Mouse (Mus musculus): ENCODE measurements at regions not wholly inside any gene's neighbourhood (a gene's known extent, or its start where the extent isn't known, plus 50 kb on each side); places are given as distances from the start of the nearest gene placed in this dataset.

DNA sequence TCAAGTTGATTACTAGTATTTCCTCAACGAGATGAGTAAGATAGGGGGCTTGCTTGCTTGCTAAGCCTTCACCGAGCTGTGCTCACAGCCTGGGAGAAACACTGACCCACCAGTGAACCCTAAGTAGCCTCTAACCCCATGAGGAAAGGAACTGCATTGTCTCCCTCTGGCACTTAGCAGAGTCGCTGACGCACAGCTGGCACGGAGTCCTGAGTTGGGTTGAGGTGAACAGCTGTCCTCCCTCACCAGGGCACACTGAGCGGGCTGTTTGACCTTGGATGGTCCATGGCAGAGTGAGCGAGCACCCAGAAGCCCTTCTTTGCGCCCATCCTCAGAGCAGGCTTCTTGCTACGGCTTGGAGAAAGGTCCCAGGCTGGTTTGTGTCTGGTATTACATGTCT is 88.0 kb downstream of the Zfp36l2 start:
- Histone ChIP-seq H3K4me3 (no peak overlapping the region), H3K27ac (peak overlapping the region; percentile 73)
- TF ChIP-seq CTCF (conservative IDR thresholded peaks at IDR 0.05): no peak
- no peak for DNase-seq (ENCODE audit: low spot score in 2 of 2)

DNA sequence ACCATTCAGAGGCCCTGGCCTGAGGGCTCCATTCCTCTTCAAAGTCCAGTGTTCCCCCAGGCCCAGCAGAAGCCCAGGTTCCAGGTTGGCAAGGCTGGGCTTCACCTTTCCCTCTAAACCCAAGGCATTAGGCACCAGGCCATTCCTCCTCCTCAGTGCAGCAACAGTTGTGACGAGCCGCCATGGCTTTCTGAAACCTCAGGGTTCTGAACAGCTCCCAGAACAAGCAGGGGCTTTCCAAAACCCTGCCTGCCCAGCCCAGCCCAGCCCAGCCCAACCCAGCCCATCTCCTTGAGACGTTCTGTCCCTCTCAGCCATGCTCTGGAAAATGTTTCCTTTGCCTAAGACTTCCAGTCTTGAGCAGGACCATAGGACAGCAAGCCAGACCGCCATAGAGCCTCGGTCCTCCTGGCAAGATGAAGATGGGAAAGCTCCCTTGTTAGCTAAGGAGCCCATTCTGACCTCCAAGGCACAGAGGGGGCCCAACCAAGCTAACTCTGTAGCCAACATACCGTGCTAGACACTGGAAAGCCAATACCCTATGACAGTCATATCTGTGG is 89.8 kb downstream of the Zfp36l2 start:
- Histone ChIP-seq H3K27ac (peak overlapping the region; percentile 92), H3K4me3 (no peak overlapping the region)
- DNase-seq (ENCODE audit: low spot score in 2 of 2): no peak
- TF ChIP-seq CTCF (conservative IDR thresholded peaks at IDR 0.05): no peak

DNA sequence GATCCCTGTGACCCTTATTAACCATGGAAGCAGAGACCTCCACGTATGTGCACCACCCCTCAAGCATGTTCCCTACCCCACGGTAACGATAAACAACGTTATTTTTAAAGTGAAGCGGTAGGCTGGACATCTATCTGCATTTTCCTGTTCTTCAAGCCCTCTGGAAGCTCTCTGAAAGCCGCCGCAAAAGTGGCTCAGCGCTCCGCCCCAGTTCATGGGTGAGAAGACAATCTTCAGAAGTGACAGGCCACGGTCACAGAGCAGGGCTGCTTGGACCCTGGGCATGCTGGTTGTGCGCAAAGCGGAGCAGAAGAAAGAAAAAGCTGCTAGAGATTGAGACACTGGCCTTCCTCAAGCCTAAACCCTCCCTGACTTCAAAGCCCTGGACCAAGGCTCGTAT is 90.5 kb downstream of the Zfp36l2 start:
- no peak for TF ChIP-seq CTCF (conservative IDR thresholded peaks at IDR 0.05)
- DNase-seq (ENCODE audit: low spot score in 2 of 2): no peak
- Histone ChIP-seq H3K4me3 (no peak overlapping the region), H3K27ac (peak overlapping the region; percentile 92)

DNA sequence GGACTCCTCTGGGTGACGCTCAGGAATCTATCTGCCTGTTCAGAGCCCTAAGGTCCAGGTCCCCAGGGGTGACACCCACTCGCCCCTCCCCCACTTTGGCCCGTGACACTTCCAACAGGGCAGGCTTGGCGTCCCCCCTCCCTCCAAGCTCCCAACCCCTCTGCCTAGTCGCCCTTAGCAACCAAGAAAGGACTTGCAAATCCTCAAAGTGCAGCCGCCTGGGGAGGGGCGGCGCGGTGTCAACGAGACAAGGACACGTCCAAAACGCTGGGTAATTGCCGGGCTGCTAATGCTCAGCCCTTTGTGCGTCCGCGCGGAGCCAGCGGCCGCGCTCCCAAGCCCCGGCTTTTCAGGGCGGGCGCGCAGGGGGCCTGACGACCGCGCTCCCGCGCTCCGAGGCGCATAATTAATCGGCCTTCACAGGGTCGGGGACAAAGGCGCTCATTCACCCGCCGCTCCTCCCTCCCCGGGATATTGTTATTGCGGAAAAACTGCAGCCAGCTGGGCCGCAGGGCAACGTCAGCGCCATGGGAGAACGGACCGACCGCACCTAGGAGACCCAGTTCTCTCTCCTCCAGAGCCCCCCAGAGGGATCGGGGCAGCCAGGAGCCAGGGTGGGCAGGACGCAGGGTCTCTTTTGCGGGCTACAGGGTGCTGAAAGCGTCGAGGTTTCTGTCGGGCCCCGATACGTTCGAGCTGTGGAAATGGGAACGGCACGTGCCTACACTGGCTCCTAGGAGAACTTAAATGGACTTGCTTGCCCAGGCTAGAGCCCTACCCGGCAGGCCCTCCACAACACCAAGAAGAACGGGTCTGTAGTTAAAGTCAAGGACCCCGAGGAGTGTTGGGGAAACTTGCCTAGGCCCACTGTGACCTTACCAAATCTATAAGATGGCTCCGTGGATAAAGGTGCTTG is 91.1 kb downstream of the Zfp36l2 start:
- Histone ChIP-seq H3K27ac (peak overlapping the region; percentile 92), H3K4me3 (peak overlapping the region; percentile 47)
- no peak for TF ChIP-seq CTCF (conservative IDR thresholded peaks at IDR 0.05)
- peak; percentile 62 to 89 for DNase-seq (ENCODE audit: low spot score in 2 of 2)

DNA sequence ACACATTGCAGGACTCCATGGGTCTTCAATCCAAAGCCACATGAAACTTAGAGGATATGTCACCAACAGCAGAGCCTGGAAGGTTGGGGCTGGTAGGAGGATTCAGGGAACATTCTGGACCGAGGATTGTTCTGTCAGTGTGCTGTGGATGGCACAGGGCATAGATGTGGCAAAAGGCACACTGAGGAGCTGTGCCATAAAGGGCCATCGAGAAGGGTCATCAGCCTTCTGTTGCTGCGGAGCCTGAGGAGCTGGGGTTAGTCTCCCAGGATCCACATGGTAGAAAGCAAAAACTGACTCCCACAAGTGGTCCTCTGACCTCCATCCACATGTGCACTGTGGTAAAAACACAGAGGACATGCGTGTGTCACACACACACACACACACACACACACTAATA is 91.9 kb downstream of the Zfp36l2 start:
- Histone ChIP-seq H3K4me3 (no peak overlapping the region), H3K27ac (peak overlapping the region; percentile 92)
- no peak for TF ChIP-seq CTCF (conservative IDR thresholded peaks at IDR 0.05)
- no peak for DNase-seq (ENCODE audit: low spot score in 2 of 2)

DNA sequence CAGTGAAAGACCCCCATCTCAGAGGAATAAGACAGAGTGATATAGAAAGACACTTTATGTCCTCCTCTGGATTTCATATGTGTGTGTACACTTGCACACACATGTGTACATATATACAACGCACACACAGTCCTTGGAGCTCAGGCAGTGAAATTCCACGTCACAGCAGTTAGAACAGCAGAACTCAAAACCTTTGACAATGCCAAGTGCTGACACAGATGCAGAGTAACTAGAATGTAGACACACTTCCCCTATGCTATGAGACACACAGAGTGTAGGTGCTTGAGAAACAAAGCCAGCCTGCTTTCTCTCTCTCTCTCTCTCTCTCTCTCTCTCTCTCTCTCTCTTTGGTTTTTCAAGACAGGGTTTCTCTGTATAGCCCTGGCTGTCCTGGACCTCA is 92.7 kb downstream of the Zfp36l2 start:
- DNase-seq (ENCODE audit: low spot score in 2 of 2): no peak
- Histone ChIP-seq H3K27ac (peak overlapping the region; percentile 92), H3K4me3 (no peak overlapping the region)
- TF ChIP-seq CTCF (conservative IDR thresholded peaks at IDR 0.05): no peak

DNA sequence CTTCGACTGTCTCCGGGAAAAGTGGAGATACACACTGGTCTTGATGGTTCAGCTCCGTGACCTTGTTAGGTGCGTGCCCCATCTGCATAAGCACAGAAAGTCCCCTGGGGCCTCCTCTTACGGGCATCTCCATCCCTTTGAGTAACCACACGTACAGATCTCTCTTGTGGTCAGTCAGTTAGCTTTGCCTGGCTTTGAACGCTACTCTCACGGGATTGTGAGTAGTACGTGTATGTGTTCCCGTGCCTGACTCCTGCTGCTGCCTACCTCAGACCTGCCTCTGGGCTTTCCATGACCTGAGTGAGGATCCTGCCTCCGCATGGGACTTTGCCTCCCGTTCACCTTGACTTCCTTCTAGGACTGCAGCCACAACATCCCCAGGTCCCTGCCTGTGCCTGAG is 101.4 kb downstream of the Zfp36l2 start:
- Histone ChIP-seq H3K4me3 (no peak overlapping the region), H3K27ac (peak overlapping the region; percentile 75; the same call in 1 of the 2 replicates)
- no peak for TF ChIP-seq CTCF (conservative IDR thresholded peaks at IDR 0.05)
- no peak for DNase-seq (ENCODE audit: low spot score in 2 of 2)

DNA sequence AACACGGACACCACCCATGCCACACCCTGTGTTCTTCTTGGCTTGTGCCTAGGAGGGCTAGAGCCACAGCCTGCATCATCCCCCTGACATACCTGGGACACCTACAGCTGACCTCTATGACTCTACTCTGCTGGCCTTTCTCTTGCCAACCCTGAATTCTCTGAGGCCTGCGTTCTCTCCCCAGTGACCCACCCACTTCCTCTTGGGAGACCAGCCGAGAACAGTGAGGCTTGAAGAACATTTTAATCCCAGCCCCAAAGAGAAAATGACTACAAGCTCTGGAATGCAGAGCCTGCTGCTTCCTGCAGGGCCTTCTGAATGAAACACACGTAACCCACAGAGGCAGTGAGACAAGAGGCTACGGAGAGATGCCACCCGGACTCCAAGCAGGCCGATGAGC is 102.0 kb downstream of the Zfp36l2 start:
- DNase-seq (ENCODE audit: low spot score in 2 of 2): no peak
- no peak overlapping the region for H3K4me3 ChIP-seq
- peak overlapping the region; percentile 75 for H3K27ac ChIP-seq
- 0 out of 2 replicates have a peak, but pooled peaks have one; percentile 29 for TF ChIP-seq CTCF (conservative IDR thresholded peaks at IDR 0.05)

DNA sequence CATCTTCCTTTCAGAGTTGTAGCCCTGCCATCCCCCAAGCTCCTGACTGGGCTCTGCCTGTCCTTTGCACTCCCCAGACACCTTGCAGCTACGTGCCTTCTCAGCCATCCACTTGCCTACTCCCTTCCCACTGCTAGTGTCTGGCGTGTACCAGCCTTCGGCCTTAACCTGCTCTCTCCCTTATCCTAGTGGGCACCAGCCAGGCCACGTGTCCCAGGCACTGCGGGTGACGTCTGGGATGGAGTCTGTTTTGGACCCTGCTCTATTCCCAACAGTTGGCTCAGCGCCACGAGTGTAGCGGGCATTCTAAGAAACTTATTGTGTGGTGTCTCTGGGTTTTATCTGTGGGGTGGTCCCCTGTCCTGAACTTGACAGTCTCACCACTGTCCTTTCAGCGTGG is 102.5 kb downstream of the Zfp36l2 start:
- no peak for DNase-seq (ENCODE audit: low spot score in 2 of 2)
- peak overlapping the region; percentile 75 for H3K27ac ChIP-seq
- no peak overlapping the region for H3K4me3 ChIP-seq
- no peak for TF ChIP-seq CTCF (conservative IDR thresholded peaks at IDR 0.05)

DNA sequence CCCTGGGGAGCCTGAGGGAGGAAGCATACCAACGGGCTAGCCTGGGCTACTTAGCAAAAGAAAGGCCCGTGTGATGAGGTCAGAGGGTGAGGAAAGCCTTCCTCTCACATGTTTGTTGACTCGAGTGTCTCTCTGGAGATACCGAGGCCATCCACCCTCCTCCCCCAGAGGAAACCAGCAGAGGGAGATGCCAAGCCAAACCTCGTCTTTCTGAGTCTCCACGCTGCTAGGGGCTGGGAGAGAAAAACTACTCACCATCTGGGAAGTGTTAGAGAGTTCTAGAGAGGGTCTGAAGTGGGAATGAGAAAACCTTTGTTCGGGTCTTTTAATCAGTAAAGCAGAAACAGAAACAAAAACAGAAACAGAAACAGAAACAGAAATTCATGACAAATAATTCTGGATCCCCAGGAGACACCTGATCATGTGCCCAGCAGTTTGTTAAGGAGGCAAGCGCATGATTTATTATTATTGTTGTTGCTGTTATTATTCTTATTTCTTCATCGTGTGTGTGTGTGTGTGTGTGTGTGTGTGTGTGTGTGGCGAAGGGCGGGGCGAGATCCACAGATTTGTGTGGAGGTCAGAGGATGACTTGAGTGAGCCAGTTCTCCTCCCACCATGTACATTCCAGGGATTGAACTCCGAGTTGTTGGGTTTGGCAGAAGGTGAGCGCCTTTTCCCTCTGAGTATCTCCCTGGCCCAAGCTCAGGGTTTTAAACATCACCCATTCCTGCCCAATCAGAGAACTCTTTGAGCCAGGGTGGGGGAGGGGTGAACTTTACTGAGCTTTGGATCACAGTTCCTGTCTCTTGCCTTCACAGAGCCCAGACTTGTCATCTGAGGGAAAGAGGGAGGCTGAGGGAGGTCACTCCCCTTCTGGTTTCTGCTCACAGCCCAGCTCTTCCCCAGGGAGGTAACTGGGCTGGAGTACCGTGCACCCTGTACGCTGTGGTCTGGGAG is 104.2 kb downstream of the Zfp36l2 start:
- no peak overlapping the region for H3K4me3 ChIP-seq
- no peak for DNase-seq (ENCODE audit: low spot score in 2 of 2)
- 0 out of 2 replicates have a peak, but pooled peaks have one; percentile 5 for TF ChIP-seq CTCF (conservative IDR thresholded peaks at IDR 0.05)
- peak overlapping the region; percentile 75 for H3K27ac ChIP-seq

DNA sequence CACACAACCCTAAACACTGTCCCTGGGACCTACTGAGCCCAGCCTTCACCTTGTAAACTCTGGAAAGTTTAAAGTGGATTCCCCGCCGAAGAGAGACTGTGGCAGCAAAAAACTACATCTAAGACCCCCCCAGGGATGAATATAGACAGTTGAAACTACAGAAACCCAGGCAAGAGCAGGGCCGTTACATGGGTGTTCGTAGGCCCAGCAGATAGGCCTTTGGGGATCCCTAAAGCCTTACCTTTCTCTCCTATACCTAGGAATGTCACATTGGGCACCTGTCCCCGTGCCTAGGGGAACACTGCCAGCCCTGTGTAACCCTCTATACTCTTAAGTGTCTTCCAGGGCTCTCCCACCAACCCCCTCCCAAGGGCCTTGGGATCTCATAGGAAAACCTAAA is 105.2 kb downstream of the Zfp36l2 start:
- TF ChIP-seq CTCF (conservative IDR thresholded peaks at IDR 0.05): no peak
- DNase-seq (ENCODE audit: low spot score in 2 of 2): no peak
- no peak overlapping the region for H3K4me3 ChIP-seq
- H3K27ac ChIP-seq: peak overlapping the region; percentile 81

DNA sequence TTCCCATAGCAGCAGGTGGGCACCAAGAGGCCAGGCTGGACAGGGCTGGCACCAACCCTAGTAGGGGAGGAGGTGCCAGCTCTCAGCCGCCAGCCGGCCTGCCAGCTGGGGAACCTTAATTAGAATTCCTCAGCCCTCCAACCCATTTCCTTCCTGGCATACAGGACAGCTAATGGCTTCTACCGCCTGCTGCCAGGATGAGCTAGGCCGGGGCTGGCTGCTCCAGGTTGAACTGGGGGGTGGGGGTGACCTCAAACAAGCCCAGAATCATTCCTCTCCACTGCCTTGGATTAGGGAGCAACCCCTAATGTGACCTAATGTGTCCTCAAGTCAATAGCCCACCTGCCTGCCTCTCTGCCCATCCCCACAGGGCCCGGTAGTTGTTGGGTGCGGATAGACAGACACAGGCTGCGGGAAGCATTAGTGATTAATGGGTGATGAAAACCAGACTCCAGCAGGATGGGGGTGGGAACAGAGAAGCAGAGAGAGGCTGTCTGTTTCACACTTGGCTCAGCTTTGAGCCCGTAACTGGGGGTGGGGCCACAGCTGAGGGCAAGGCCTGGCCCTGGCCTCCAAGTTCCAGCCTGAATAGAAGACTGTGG is 105.9 kb downstream of the Zfp36l2 start:
- no peak overlapping the region for H3K4me3 ChIP-seq
- peak overlapping the region; percentile 81 for H3K27ac ChIP-seq
- peak; percentile 60 to 84 for DNase-seq (ENCODE audit: low spot score in 2 of 2)
- TF ChIP-seq CTCF (conservative IDR thresholded peaks at IDR 0.05): no peak
